Mouse (Mus musculus) testis, adult 2 months (tissue): Measurements from ENCODE around the gene Foxb1. TPM values are rescaled to one million over a fixed set of nuclear protein-coding genes. Genes with fewer than 3 reads are reported as not detected.
A peak's percentile ranks its signal among the peaks of the same experiment; 100 is the strongest.

Experiments
- H3K27ac ChIP-seq: fragments of 200-500 bp; 2 replicates; pipeline ENCODE4 v1.5.1; 2012; ENCODE audit warnings: low read depth, low read length; ENCODE audit not compliant: control insufficient read depth, insufficient read depth
- H3K27me3 ChIP-seq: fragments of 200-500 bp; 2 replicates; pipeline ENCODE4 v1.6.1; 2012; ENCODE audit warnings: mild to moderate bottlenecking, low read length, moderate library complexity; ENCODE audit not compliant: control insufficient read depth, insufficient read depth
- H3K36me3 ChIP-seq: fragments of 200-500 bp; 2 replicates; pipeline ENCODE4 v1.6.1; 2012; ENCODE audit warnings: mild to moderate bottlenecking, low read length; ENCODE audit not compliant: control insufficient read depth, insufficient read depth
- H3K4me1 ChIP-seq: fragments of 200-500 bp; 2 replicates; pipeline ENCODE4 v1.6.1; 2012; ENCODE audit warnings: low read length; ENCODE audit not compliant: control insufficient read depth, insufficient read depth
- H3K4me3 ChIP-seq: fragments of 200-500 bp; 2 replicates; pipeline ENCODE4 v1.5.1; 2012; ENCODE audit warnings: low read depth, mild to moderate bottlenecking, low read length, moderate library complexity, mixed read lengths; ENCODE audit not compliant: control insufficient read depth
- CTCF ChIP-seq: fragments of 200-500 bp; IDR thresholded peaks from 2 replicates; pipeline ENCODE4 v1.5.1; 2012; ENCODE audit warnings: low read depth, mild to moderate bottlenecking, inconsistent platforms, low read length, moderate library complexity; ENCODE audit not compliant: control insufficient read depth, insufficient read depth, insufficient replicate concordance
- POLR2A ChIP-seq: fragments of 200-500 bp; IDR thresholded peaks from 2 replicates; pipeline ENCODE4 v1.6.1; 2012; ENCODE audit warnings: low read depth, mild to moderate bottlenecking, inconsistent platforms, low read length, moderate library complexity; ENCODE audit not compliant: control insufficient read depth
- polyA plus RNA-seq: library from polyadenylated mRNA; depleted of rRNA; stranded (reverse); fragments of >200 nt; gene quantifications from 2 replicates; pipeline ENCODE4 v1.2.3, GENCODE M21; 2012

The Foxb1 gene
- polyA plus RNA-seq, 1 experiment, result not detected

DNA sequence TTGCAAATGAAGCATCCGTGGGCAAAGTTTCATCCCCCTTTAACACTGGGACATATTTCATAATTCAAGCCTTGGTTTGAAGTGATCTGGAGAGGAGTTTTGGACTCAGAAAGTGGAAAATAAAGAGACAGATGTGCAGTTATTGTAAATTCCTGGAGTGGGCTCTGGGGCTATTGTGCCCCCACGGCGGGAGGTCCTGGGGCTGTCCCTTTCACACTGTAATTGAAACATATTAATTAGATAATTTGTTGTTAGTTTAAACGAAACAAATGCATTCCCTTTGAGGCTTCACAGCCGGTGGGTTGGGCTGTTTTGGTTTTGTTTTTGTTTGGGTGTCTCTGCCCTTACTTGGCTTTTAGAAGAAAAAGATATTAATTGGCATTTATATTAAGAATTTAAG is 6.0 kb downstream of the Foxb1 start:
- Histone ChIP-seq H3K4me3 (no peak overlapping the region), H3K4me1 (peaks cover 7% of the 10 kb centered on the region), H3K36me3 (no peaks in the 10 kb centered on the region), H3K27ac (no peak overlapping the region), H3K27me3 (no peaks in the 10 kb centered on the region; the same call in 1 of the 2 replicates)
- TF ChIP-seq CTCF (no peak), POLR2A (no peak)

DNA sequence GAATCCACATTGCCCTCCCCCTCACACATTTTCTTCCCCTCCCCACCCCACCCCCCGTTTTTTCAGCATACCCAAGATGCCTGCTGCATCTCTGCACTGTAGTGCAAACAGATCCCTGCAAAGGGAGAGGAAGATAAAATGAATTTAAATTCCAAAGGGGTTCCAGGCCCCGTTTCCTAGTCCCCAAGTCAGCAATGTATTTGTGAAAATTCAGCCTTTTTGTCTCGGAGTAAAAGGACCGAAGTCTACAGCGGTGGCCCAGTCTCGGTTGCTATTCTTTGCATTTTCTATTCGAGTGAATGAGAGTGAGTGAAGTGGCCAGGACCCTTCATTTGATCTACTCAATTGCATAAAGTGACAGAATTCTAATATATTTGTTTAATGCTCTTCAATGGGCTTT is 6.4 kb downstream of the Foxb1 start:
- no peaks in the 10 kb centered on the region for H3K36me3 ChIP-seq
- TF ChIP-seq CTCF, result no peak
- TF ChIP-seq POLR2A, result no peak
- H3K4me1 ChIP-seq, result peaks cover 5% of the 10 kb centered on the region
- H3K27ac ChIP-seq, result no peak overlapping the region
- no peaks in the 10 kb centered on the region; the same call in 1 of the 2 replicates for H3K27me3 ChIP-seq
- H3K4me3 ChIP-seq, result no peak overlapping the region

DNA sequence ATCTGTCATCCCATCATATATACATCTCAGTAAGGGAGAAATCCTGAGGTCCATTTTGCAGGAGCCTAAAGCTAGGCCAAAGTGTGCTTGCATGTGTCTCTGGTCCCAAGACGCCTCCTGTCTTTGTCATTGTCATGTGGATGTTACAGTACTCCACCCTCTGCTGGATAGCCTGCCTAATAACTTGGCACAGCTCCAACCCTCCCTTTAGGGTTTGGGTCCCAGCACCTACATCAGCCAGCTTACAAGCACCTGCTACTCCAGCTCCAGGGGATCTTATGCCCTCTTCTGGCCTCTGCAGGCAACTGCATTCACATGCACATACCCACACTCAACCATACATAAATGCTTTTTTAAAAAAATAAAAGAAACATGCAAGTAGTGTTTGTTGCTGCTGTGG is 12.8 kb downstream of the Foxb1 start:
- Histone ChIP-seq H3K4me1 (no peaks in the 10 kb centered on the region), H3K36me3 (no peaks in the 10 kb centered on the region), H3K27ac (no peak overlapping the region), H3K27me3 (no peaks in the 10 kb centered on the region), H3K4me3 (no peak overlapping the region)
- TF ChIP-seq POLR2A (no peak), CTCF (peak; percentile 16; the same call in 1 of the 2 replicates)

DNA sequence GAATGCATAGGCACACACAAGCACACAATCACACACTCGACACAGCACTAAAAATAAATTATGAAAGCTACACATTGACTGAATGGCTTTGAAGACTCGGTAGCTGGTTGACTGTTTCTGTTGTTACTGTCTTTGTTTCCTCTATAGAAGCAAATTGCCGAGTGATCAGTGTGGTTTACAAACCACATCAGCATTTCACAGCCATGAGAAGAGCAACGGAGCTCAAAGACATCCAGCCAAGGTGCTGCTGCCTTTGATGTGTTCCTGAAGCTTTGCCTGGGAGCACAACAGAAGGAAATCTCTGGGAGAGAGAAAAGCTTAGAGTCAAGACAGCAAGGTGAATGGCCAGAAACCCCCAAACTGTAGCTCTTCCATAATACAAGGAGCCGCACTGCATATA is 32.0 kb downstream of the Foxb1 start:
- no peak for TF ChIP-seq CTCF
- TF ChIP-seq POLR2A, result no peak
- Histone ChIP-seq H3K27me3 (no peaks in the 10 kb centered on the region), H3K36me3 (no peaks in the 10 kb centered on the region), H3K27ac (no peak overlapping the region), H3K4me3 (peak overlapping the region; percentile 83), H3K4me1 (no peaks in the 10 kb centered on the region)

DNA sequence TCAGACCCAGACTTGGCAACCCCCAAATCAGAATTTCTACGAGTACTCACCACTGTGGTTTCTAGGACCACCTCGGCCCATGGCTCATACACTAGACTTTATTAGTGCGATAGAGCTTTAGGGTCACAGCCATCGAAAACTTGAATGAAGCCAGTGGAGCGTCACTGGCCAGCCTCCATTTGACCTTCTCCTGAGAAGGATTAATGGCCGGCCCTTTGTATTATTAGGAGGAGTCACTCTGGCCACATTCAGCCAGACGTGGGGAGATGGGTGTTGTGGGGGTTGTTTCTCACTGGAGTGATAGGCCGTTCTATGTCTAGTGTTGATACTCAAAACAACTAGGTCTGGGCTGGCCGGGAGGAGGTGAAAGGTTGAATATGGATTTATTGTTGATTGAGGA is 42.3 kb downstream of the Foxb1 start:
- no peak overlapping the region for H3K4me3 ChIP-seq
- no peaks in the 10 kb centered on the region for H3K27me3 ChIP-seq
- H3K4me1 ChIP-seq, result peaks cover 6% of the 10 kb centered on the region
- no peaks in the 10 kb centered on the region for H3K36me3 ChIP-seq
- TF ChIP-seq POLR2A, result no peak
- no peak for TF ChIP-seq CTCF
- no peak overlapping the region for H3K27ac ChIP-seq

DNA sequence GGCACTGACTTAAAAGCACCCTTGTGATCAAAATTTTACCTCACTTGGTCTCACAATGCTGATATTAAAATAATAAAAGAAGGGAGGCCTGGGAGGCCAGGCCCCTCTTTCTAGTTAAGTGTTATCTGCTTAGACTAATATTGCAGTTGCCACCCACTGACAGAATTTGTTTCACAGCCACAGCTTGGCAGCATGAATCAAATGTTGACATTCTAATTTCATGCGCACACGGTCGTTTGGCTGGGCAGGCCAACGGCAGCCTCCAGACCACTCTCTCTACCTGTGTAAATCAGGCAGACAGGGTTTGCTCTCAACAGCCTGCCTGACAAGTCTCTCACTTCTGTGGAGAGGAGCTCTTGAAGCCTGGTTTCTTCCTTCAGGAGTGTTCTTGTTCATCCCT is 44.4 kb downstream of the Foxb1 start:
- TF ChIP-seq POLR2A (no peak), CTCF (no peak)
- H3K27me3 ChIP-seq, result no peaks in the 10 kb centered on the region
- H3K27ac ChIP-seq, result no peak overlapping the region
- no peaks in the 10 kb centered on the region for H3K36me3 ChIP-seq
- H3K4me3 ChIP-seq, result no peak overlapping the region
- H3K4me1 ChIP-seq, result peaks cover 6% of the 10 kb centered on the region

DNA sequence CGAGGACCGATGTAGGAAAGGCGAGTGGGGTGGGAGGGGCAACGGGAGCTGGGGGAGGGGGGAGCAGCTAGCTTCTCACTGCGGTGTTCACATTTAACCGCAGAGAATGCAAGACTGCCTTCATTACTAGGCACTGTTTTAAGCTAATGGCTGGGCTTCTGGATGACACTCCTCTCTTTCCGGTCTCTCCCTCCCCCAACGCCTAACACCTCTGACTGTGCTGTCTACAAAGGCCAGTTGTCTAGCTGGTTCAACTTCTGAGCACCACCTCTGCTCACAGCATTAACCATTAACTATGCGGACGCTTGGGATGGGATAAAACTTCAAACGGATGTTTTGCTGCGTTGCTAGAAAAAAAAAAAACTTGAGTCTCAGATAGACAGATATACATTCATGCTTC is 45.3 kb downstream of the Foxb1 start:
- Histone ChIP-seq H3K27me3 (no peaks in the 10 kb centered on the region), H3K36me3 (no peaks in the 10 kb centered on the region), H3K4me1 (peaks cover 6% of the 10 kb centered on the region), H3K4me3 (peak overlapping the region; percentile 33), H3K27ac (no peak overlapping the region)
- TF ChIP-seq POLR2A (no peak), CTCF (no peak)

DNA sequence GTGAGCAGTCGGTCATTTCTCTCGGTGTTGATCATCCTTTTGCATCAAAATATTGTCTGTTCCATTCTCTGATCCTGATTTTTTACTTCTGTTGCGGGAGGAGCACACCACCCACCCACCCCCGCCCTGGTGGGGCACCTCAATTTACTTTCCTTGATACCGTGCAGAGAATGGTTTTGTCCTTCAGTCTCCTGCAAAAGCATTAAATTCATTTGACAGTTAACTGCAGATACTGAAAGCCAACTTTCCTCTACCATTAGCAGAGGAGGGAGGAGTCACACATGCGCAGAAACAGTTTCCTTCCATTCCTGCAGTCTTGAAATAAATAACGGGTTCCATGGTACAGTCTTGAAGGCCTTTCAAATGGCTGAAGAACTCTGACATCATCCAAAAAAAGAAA is 46.4 kb downstream of the Foxb1 start:
- Histone ChIP-seq H3K27me3 (no peaks in the 10 kb centered on the region), H3K4me1 (peaks cover 6% of the 10 kb centered on the region)

More for the DNA sequence above, 46.4 kb downstream of the Foxb1 start:
- Histone ChIP-seq H3K4me3 (peak overlapping the region; percentile 52; the same call in 1 of the 2 replicates), H3K36me3 (no peaks in the 10 kb centered on the region), H3K27ac (no peak overlapping the region)
- TF ChIP-seq POLR2A, result no peak
- no peak for TF ChIP-seq CTCF
